Mouse (Mus musculus): ENCODE results near the gene Gm26992.

The Gm26992 gene

GRCm38 (mm10) chrX:103490853-103491252 lies 69.0 kb downstream of the Gm26992 start:
- DNase-seq, result peak; percentile 66

GRCm38 (mm10) chrX:103492398-103493256 lies 70.8 kb downstream of the Gm26992 start:
- DNase-seq, result peak; percentile 13

- peak; percentile 94 for DNase-seq
Measured at GRCm38 (mm10) chrX:103493351-103494173, 71.8 kb downstream of the Gm26992 start.

- DNase-seq, result no peak
Measured at GRCm38 (mm10) chrX:103499374-103499773, 77.6 kb downstream of the Gm26992 start.

- DNase-seq, result no peak
Measured at GRCm38 (mm10) chrX:103500137-103500536, 78.3 kb downstream of the Gm26992 start.

- no peak for DNase-seq
Measured at GRCm38 (mm10) chrX:103508218-103508617, 86.4 kb downstream of the Gm26992 start.

- DNase-seq, result no peak
Measured at GRCm38 (mm10) chrX:103509168-103510019, 87.6 kb downstream of the Gm26992 start.

- DNase-seq, result no peak
Measured at GRCm38 (mm10) chrX:103514782-103515181, 93.0 kb downstream of the Gm26992 start.

- no peak for DNase-seq
Measured at GRCm38 (mm10) chrX:103515346-103515745, 93.5 kb downstream of the Gm26992 start.

GRCm38 (mm10) chrX:103518798-103519197 lies 97.0 kb downstream of the Gm26992 start:
- no peak for DNase-seq

- no peak for DNase-seq
Measured at GRCm38 (mm10) chrX:103519547-103519946, 97.7 kb downstream of the Gm26992 start.

- no peak for DNase-seq
Measured at GRCm38 (mm10) chrX:103521221-103521716, 99.5 kb downstream of the Gm26992 start.

- DNase-seq, result peak; percentile 81
Measured at GRCm38 (mm10) chrX:103529185-103529584, 107.4 kb downstream of the Gm26992 start.
